Mouse (Mus musculus) lung, postnatal 0 days (tissue): Measurements from ENCODE around the gene Gm5624.
"Not testable (repeated sequence)": the region's sequence is repeated elsewhere in the genome, so short reads cannot be mapped to it uniquely, and the experiment has no call there.

ENCODE experiments used
- CTCF ChIP-seq: IDR thresholded peaks from 2 replicates; pipeline ENCODE4 v1.5.1; 2016; ENCODE audit warnings: antibody characterized with exemption, mild to moderate bottlenecking
- EP300 ChIP-seq: IDR thresholded peaks from 2 replicates; pipeline ENCODE4 v1.6.1; 2016; ENCODE audit warnings: antibody characterized with exemption, mild to moderate bottlenecking, control low read depth

GRCm38 (mm10) chr14:44582853-44583252 is 44.9 kb downstream of the Gm5624 start, which contains the start of gene Gm8247:
- not testable (repeated sequence) for TF ChIP-seq CTCF, EP300
